Mouse (Mus musculus) midbrain, postnatal 0 days (tissue): ENCODE measurements around the gene Snx22. TPM values are rescaled to one million over a fixed set of nuclear protein-coding genes. Genes with fewer than 3 reads are reported as not detected.

Experiments
- ATAC-seq: fragments of 200-750 bp; cut with Nextera tagmentation; 2 replicates; pipeline ENCODE4 v1.8.0; 2017; ENCODE audit warnings: moderate number of reproducible peaks, mild to moderate bottlenecking, moderate TSS enrichment, moderate library complexity; ENCODE audit not compliant: low FRiP score
- DNase-seq: peaks from one replicate; pipeline ENCODE4 v3.0.0-alpha.2; 2015; ENCODE audit warnings: low spot score
- H3K27ac ChIP-seq: fragments of 300-500 bp; sonication (generic); 2 replicates; pipeline ENCODE4 v1.5.1; 2014; ENCODE audit warnings: low read depth, mild to moderate bottlenecking, low read length, mixed read lengths
- H3K27me3 ChIP-seq: fragments of 300-500 bp; sonication (generic); 2 replicates; pipeline ENCODE4 v1.6.1; 2014; ENCODE audit warnings: low read length, control low read depth, mixed read lengths; ENCODE audit not compliant: insufficient read depth
- H3K36me3 ChIP-seq: fragments of 300-500 bp; sonication (generic); 2 replicates; pipeline ENCODE4 v1.6.1; 2014; ENCODE audit warnings: low read length, control low read depth, mixed read lengths; ENCODE audit not compliant: insufficient read depth
- H3K4me1 ChIP-seq: fragments of 300-500 bp; sonication (generic); 2 replicates; pipeline ENCODE4 v1.6.1; 2014; ENCODE audit warnings: mild to moderate bottlenecking, control low read depth, antibody characterized with exemption, low read length, mixed read lengths; ENCODE audit not compliant: insufficient read depth
- H3K4me2 ChIP-seq: fragments of 300-500 bp; sonication (generic); 2 replicates; pipeline ENCODE4 v1.6.1; 2014; ENCODE audit warnings: low read depth, mild to moderate bottlenecking, low read length, mixed read lengths; ENCODE audit not compliant: poor library complexity, severe bottlenecking
- H3K4me3 ChIP-seq: fragments of 300-500 bp; sonication (generic); 2 replicates; pipeline ENCODE4 v1.5.1; 2014; ENCODE audit warnings: low read depth, mild to moderate bottlenecking, low read length, moderate library complexity
- H3K9ac ChIP-seq: fragments of 300-500 bp; sonication (generic); replicated peaks from 2 replicates; pipeline ENCODE4 v1.6.1; 2014; ENCODE audit warnings: mild to moderate bottlenecking, low read length, moderate library complexity, mixed read lengths; ENCODE audit not compliant: poor library complexity, severe bottlenecking
- H3K9me3 ChIP-seq: fragments of 300-500 bp; sonication (generic); 2 replicates; pipeline ENCODE4 v1.6.1; 2016; ENCODE audit warnings: low read length, control low read depth
- CTCF ChIP-seq: IDR thresholded peaks from 2 replicates; pipeline ENCODE4 v1.5.1; 2016; ENCODE audit warnings: antibody characterized with exemption, mild to moderate bottlenecking
- WGBS: fragments of 180-500 bp; shearing (Covaris S2); extraction: QIAGEN DNeasy Blood & Tissue Kit; methylation state at CpG from one replicate; pipeline ENCODE4 v1.1.7; 2014; 5-methylcytosine and 5-hydroxymethylcytosine counted together
- polyA plus RNA-seq: library from polyadenylated mRNA; unstranded; fragments of >200 nt; fragmentation: Nextera tagmentation; extraction: Ambion mirVana; gene quantifications from 2 replicates; pipeline ENCODE4 v1.2.1, GENCODE M21; 2015
- total RNA-seq: library from RNA; depleted of rRNA; stranded (reverse); fragments of >200 nt; gene quantifications from 2 replicates; pipeline ENCODE4 v1.2.3, GENCODE M21; 2014

Snx22 gene
- total and polyA plus RNA-seq, 2 experiments from 2014 or later, result 6.7 to 11.1 TPM

DNA sequence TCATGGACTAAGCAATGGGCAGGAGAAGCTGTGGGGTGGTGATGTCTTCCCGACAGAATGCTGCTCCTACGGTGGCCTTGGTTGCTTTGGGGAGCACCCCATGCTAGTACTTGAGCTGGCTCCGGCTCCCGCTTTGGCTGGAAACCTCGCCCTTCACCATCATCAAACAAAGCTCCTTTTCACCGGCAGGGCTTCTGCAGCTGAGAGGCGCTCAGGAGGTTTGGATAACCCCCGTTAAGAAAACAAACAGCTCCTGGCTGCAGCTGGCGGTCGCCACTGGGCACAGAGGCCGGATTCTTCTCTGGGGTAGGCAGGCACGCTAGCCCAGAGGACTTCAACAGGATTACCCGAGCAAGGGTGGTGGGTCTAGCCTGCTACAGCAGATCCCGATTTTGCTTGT lies 9.0 kb upstream of the Snx22 start:
- Histone ChIP-seq H3K9ac (no peak overlapping the region), H3K4me1 (no peaks in the 10 kb centered on the region), H3K4me2 (no peak overlapping the region), H3K27ac (no peak overlapping the region; the same call in 1 of the 2 replicates), H3K27me3 (no peaks in the 10 kb centered on the region), H3K4me3 (no peak overlapping the region), H3K9me3 (no peaks in the 10 kb centered on the region), H3K36me3 (no peaks in the 10 kb centered on the region)
- DNase-seq (peak; percentile 33), ATAC-seq (peak; percentile 27; the same call in 1 of the 2 replicates)
- TF ChIP-seq CTCF, result no peak; the same call in 1 of the 2 replicates
- 9% methylated on average over 14 of the region's 14 CpGs for WGBS

- Histone ChIP-seq H3K36me3 (no peaks in the 10 kb centered on the region), H3K27me3 (no peaks in the 10 kb centered on the region), H3K4me3 (no peak overlapping the region), H3K27ac (no peak overlapping the region), H3K4me1 (no peaks in the 10 kb centered on the region), H3K9me3 (no peaks in the 10 kb centered on the region), H3K9ac (no peak overlapping the region), H3K4me2 (no peak overlapping the region)
- DNase-seq (no peak), ATAC-seq (no peak)
- no peak for TF ChIP-seq CTCF
- 76% methylated on average over 3 of the region's 3 CpGs for WGBS
These were observed 8.6 kb upstream of the Snx22 start for GRCm38 (mm10) chr9:66078072-66078471.

DNA sequence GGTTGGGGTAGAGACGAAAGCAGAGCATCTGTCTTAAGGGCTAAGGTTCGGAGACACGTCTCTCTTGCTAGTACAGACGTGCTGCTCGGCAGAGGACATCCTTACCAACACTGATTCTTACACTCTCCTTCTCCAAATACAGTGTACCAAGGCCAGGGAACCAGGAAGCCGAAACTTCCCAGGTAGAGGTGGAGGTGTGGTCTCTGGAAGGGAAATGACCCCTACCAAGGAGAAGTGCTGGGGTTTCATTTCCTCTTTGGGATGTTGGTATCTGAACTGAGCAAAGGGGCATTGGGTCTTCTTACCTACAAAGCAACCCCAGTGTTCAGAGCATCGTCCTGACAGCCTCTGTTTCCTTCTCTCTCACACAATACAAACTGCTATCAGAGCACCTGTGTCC lies 3.2 kb upstream of the Snx22 start:
- H3K27ac ChIP-seq, result no peak overlapping the region
- 90% methylated on average over 7 of the region's 7 CpGs for WGBS
- no peak for DNase-seq

DNA sequence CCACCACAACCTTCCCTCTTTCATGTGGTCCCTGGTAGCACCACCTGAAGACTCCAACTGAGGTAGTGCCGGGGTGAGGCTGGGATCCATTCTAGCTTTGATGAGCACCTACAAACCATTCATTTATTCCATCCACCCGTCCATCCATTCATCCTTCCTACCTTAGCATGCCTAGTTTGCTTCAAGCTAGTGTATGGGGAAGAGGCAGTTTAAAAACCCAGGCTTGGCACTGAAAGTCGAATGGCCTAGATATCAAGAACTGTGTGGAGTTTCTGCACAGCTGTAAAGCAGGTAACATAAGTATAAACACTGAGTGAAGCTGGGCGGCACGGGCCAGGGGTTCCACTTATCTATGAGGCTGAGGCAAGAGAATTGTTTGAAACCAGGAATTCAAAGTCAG lies 632 bp upstream of the Snx22 start:
- Histone ChIP-seq H3K27me3 (no peaks in the 10 kb centered on the region), H3K4me3 (no peak overlapping the region), H3K36me3 (peaks cover 18% of the 10 kb centered on the region), H3K4me1 (peaks cover 3% of the 10 kb centered on the region; the same call in 1 of the 2 replicates), H3K9ac (no peak overlapping the region), H3K4me2 (no peak overlapping the region), H3K27ac (no peak overlapping the region), H3K9me3 (no peaks in the 10 kb centered on the region)
- WGBS, result 92% methylated on average over 5 of the region's 5 CpGs
- no peak for TF ChIP-seq CTCF
- no peak for DNase-seq
- ATAC-seq, result no peak

More for the DNA sequence above, 3.2 kb upstream of the Snx22 start:
- Histone ChIP-seq H3K9ac (no peak overlapping the region), H3K4me3 (no peak overlapping the region), H3K4me1 (peaks cover 3% of the 10 kb centered on the region; the same call in 1 of the 2 replicates), H3K27me3 (no peaks in the 10 kb centered on the region), H3K9me3 (no peaks in the 10 kb centered on the region), H3K4me2 (no peak overlapping the region), H3K36me3 (no peaks in the 10 kb centered on the region)
- ATAC-seq, result no peak
- no peak for TF ChIP-seq CTCF

DNA sequence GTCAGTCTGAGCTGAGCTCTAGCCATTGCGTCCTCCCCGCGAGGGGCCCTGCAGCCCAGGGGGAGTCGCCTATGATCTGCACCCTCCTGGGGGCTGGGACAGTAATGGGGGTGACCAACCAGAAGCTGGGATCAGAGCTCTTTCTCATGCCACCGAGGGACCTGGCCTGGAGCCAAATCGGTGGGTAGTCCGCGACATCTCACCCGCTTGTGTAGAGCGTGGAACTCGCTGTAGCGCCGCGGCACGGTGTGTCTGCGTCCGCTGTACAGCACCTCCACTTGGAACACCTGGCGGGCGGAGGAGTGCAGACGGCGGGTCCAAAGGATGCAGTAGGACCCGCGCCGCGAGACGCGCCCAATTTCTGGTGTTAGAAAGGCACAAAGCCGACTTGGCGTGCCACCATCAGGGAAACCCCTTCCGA lies 538 bp downstream of the Snx22 start:
- Histone ChIP-seq H3K4me3 (peak overlapping the region; percentile 56), H3K27me3 (no peaks in the 10 kb centered on the region), H3K4me2 (peak overlapping the region; percentile 86), H3K4me1 (peaks cover 3% of the 10 kb centered on the region; the same call in 1 of the 2 replicates), H3K36me3 (peaks cover 25% of the 10 kb centered on the region), H3K27ac (no peak overlapping the region), H3K9me3 (no peaks in the 10 kb centered on the region), H3K9ac (peak overlapping the region; percentile 74)
- ATAC-seq (peak; percentile 61; the same call in 1 of the 2 replicates), DNase-seq (peak; percentile 61)
- WGBS, result under 1% methylated on average over 29 of the region's 30 CpGs
- TF ChIP-seq CTCF, result peak; percentile 25; the same call in 1 of the 2 replicates

DNA sequence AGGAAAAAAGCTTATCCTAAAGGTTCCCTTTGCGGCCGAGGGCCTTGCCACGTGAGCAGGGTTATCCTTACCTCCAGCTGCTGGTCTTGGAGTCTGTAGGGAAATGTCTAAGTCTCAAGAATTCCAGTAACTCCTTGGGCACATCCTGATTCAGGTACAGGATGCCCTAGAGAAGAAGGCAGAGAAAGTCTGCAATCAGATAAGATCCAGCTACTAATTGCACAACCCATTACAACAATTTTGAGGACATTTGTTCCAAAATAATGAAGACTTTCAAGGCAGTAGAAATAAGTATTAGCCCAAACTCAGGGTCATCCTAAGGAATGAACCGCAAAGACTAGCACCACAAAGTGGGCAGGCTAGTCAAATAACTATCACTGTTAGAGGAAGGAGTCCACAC lies 1.5 kb downstream of the Snx22 start:
- no peak for ATAC-seq
- DNase-seq, result no peak
- Histone ChIP-seq H3K4me2 (no peak overlapping the region), H3K27ac (no peak overlapping the region), H3K4me3 (no peak overlapping the region), H3K9me3 (no peaks in the 10 kb centered on the region), H3K4me1 (peaks cover 3% of the 10 kb centered on the region; the same call in 1 of the 2 replicates), H3K9ac (no peak overlapping the region), H3K27me3 (no peaks in the 10 kb centered on the region), H3K36me3 (peaks cover 32% of the 10 kb centered on the region)
- TF ChIP-seq CTCF, result no peak
- 64% methylated on average over 4 of the region's 4 CpGs for WGBS
